Mouse (Mus musculus) liver, embryonic 16.5 days (tissue): ENCODE data around the gene Ccnq. TPM values are rescaled to one million over a fixed set of nuclear protein-coding genes. Genes with fewer than 3 reads are reported as not detected.
A peak's percentile ranks its signal among the peaks of the same experiment; 100 is the strongest.

ENCODE experiments used
- ATAC-seq: fragments of 200-750 bp; cut with Nextera tagmentation; 2 replicates; pipeline ENCODE4 v1.8.0; 2017; ENCODE audit warnings: low read depth, mild to moderate bottlenecking, moderate number of reproducible peaks, moderate library complexity
- H3K27ac ChIP-seq: fragments of 300-500 bp; sonication (generic); 2 replicates; pipeline ENCODE4 v1.5.1; 2014; ENCODE audit warnings: mild to moderate bottlenecking, low read length
- H3K27me3 ChIP-seq: fragments of 300-500 bp; sonication (generic); 2 replicates; pipeline ENCODE4 v1.6.1; 2014; ENCODE audit warnings: low read depth, low read length, mixed read lengths; ENCODE audit not compliant: control insufficient read depth, insufficient read depth
- H3K36me3 ChIP-seq: fragments of 300-500 bp; sonication (generic); 2 replicates; pipeline ENCODE4 v1.6.1; 2014; ENCODE audit warnings: mild to moderate bottlenecking; ENCODE audit not compliant: control insufficient read depth, insufficient read depth
- H3K4me1 ChIP-seq: fragments of 300-500 bp; sonication (generic); 2 replicates; pipeline ENCODE4 v1.6.1; 2014; ENCODE audit warnings: low read depth, low read length, mixed read lengths; ENCODE audit not compliant: control insufficient read depth
- H3K4me2 ChIP-seq: fragments of 300-500 bp; sonication (generic); 2 replicates; pipeline ENCODE4 v1.6.1; 2014; ENCODE audit warnings: low read depth, low read length, mixed read lengths
- H3K4me3 ChIP-seq: fragments of 300-500 bp; sonication (generic); 2 replicates; pipeline ENCODE4 v1.5.1; 2014; ENCODE audit warnings: low read depth, mild to moderate bottlenecking, low read length
- H3K9ac ChIP-seq: fragments of 300-500 bp; sonication (generic); 2 replicates; pipeline ENCODE4 v1.6.1; 2014; ENCODE audit warnings: low read depth, low read length
- H3K9me3 ChIP-seq: fragments of 300-500 bp; sonication (generic); replicated peaks from 2 replicates; pipeline ENCODE4 v1.6.1; 2016; ENCODE audit warnings: low read length; ENCODE audit not compliant: control insufficient read depth
- WGBS: fragments of 180-500 bp; shearing (Covaris S2); extraction: QIAGEN DNeasy Blood & Tissue Kit; methylation state at CpG from one replicate; pipeline ENCODE4 v1.1.7; 2014; ENCODE audit not compliant: insufficient replicate concordance; 5-methylcytosine and 5-hydroxymethylcytosine counted together
- polyA plus RNA-seq: library from polyadenylated mRNA; unstranded; fragments of >200 nt; fragmentation: Nextera tagmentation; extraction: Ambion mirVana; gene quantifications from 2 replicates; pipeline ENCODE4 v1.2.1, GENCODE M21; 2015

The Ccnq gene
- polyA plus RNA-seq, 1 experiment from 2014 or later = 13.1 TPM

DNA sequence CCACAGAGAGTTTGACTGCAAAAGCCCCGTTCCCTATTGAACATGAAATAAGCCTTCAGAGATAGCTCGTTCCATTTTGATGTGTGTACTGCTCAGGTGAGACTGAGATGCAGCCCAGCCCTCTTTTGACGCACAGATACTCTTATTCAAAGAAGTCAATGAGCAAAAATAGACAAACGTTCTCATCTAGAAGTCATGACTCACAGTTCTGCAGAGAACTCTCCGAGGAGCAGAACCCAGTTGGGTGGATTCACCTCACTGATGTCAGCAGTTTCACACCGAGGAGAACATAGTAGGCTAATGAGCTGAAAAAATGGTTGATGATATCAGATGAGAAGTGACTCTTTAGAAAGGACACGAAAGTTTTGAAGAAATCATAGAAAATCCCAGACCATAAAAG lies 5.3 kb downstream of the Ccnq start:
- no peaks in the 10 kb centered on the region for H3K36me3 ChIP-seq

DNA sequence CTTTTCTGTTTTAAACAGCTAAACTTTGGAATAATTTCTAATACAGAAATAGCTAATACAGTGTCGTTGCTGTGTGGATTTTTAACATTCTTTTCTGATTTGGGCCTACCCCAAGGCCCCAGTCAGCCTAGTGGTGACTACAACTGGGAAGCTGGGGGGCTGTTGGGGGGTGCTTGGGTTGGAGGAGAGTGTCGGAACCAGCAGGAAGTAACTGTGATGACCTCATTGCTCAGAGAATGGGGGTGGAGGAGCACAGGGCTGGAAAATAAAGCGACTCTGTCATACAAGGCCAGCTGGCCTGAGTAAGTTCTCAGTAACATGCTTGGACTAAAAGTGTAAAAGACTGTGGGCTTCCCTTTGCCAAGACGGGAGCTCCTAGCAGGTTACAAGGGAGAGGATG lies 6.1 kb downstream of the Ccnq start:
- no peak for ATAC-seq
- H3K27me3 ChIP-seq = no peaks in the 10 kb centered on the region
- H3K36me3 ChIP-seq = no peaks in the 10 kb centered on the region
- H3K27ac ChIP-seq = no peak overlapping the region
- H3K9me3 ChIP-seq = no peaks in the 10 kb centered on the region
- H3K9ac ChIP-seq = no peak overlapping the region
- peaks cover under 1% of the 10 kb centered on the region for H3K4me1 ChIP-seq
- no peak overlapping the region for H3K4me3 ChIP-seq
- 47% methylated on average over 4 of the region's 4 CpGs for WGBS
- H3K4me2 ChIP-seq = no peak overlapping the region

More for the DNA sequence above, 5.3 kb downstream of the Ccnq start:
- Histone ChIP-seq H3K4me1 (peaks cover 6% of the 10 kb centered on the region), H3K27ac (no peak overlapping the region), H3K27me3 (no peaks in the 10 kb centered on the region), H3K4me3 (no peak overlapping the region), H3K9ac (no peak overlapping the region), H3K4me2 (no peak overlapping the region), H3K9me3 (no peaks in the 10 kb centered on the region)
- ATAC-seq = no peak
- WGBS = 61% methylated on average over 7 of the region's 7 CpGs

DNA sequence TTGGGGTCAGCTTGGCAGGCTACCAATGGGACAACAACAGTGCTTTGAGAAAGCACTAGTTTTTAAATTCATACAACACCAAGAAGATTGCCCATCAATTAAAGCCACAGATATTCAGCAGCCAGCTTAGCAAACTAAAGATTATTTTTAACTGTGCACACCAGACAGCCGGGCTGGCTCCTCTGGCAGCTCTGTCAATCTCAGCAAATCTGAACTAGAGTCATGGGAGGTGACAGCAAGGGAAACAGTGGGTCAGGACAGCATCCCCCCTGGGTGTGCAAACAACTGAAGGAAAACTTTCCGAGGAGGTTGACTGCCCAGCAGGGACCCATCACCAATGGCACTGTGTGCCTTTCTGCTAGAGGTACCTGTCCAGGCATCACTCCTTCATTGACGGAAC lies 9.1 kb downstream of the Ccnq start:
- Histone ChIP-seq H3K27me3 (no peaks in the 10 kb centered on the region), H3K9me3 (no peaks in the 10 kb centered on the region), H3K4me1 (no peaks in the 10 kb centered on the region), H3K4me3 (no peak overlapping the region), H3K9ac (no peak overlapping the region), H3K36me3 (no peaks in the 10 kb centered on the region), H3K4me2 (no peak overlapping the region), H3K27ac (no peak overlapping the region)
- WGBS = 62% methylated on average over 3 of the region's 3 CpGs
- no peak for ATAC-seq

DNA sequence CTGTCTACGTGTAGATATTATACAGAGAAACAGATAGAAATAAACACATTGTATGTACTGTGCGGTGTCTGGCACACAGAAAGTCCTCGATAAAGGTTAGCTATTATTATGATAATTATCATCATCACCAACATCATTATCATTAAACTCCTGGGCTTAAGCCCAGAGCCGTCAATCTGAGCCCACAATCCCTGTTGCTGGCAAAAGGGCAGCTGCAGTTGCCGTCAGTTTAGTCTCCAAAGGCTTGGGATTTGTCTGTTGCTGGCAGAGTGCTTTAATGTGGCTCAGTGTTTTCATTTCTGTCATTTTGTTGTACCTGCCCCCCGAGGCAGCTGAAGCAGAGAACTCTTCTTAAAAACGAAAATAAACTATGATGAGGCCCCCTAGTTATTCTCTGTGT lies 9.6 kb downstream of the Ccnq start:
- no peaks in the 10 kb centered on the region for H3K9me3 ChIP-seq

DNA sequence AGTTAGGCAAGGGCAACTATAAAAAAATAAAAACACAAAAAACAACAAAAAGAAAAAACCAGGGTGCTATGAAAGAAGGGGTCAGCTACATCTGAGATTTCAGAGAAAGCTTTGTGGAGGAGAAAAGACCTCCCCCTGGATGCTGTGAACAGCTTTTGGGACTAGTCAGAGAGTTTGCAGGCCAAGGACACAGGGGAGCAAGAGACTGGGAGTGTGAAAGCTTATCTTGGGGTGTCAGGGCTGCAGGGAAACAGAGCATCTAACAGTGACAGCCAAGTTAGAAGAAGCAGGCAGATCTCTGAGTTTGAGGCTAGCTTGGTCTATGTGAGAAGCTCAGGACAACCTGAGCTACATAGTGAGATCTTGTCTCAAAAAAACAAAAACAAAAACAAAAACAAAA lies 12.2 kb downstream of the Ccnq start:
- Histone ChIP-seq H3K4me2 (no peak overlapping the region), H3K4me1 (no peaks in the 10 kb centered on the region), H3K36me3 (no peaks in the 10 kb centered on the region), H3K9me3 (no peaks in the 10 kb centered on the region), H3K27ac (no peak overlapping the region), H3K9ac (no peak overlapping the region), H3K27me3 (no peaks in the 10 kb centered on the region), H3K4me3 (no peak overlapping the region)
- ATAC-seq = no peak

More for the DNA sequence above, 9.6 kb downstream of the Ccnq start:
- no peak overlapping the region for H3K27ac ChIP-seq
- no peak overlapping the region for H3K4me3 ChIP-seq
- no peak overlapping the region for H3K9ac ChIP-seq
- H3K27me3 ChIP-seq = no peaks in the 10 kb centered on the region
- no peaks in the 10 kb centered on the region for H3K4me1 ChIP-seq
- H3K36me3 ChIP-seq = no peaks in the 10 kb centered on the region
- 56% methylated on average over 7 of the region's 7 CpGs for WGBS
- no peak overlapping the region for H3K4me2 ChIP-seq
- no peak for ATAC-seq

DNA sequence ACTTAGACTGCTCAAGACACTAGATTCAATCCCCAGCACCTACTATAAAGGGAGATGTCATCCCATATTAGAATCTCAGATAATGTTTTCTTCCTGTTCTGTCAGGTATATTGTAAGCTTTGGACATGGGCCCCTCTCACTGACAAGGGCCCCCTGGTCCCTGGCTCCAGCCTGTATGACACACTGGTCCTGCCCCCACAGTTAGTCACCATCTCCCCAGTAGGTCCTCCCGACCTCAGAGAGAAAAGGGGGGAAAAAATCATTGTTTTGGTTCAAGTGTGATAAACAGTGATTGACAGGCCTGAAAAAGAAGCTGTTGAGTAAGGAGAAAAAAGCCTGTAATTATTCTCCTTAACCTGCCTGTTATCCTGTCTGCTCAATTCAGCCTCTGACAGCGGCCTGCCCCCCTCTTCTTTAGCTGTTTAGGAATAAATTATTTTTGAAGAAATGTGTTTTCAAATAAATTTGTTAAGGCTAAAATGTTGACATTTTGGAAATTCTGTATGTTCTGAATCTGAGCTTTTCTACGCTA lies 14.6 kb downstream of the Ccnq start:
- no peak overlapping the region for H3K4me2 ChIP-seq
- no peak overlapping the region for H3K4me3 ChIP-seq
- H3K27me3 ChIP-seq = no peaks in the 10 kb centered on the region
- ATAC-seq = no peak
- no peak overlapping the region for H3K9ac ChIP-seq
- no peaks in the 10 kb centered on the region for H3K9me3 ChIP-seq
- no peaks in the 10 kb centered on the region; the same call in 1 of the 2 replicates for H3K4me1 ChIP-seq
- no peaks in the 10 kb centered on the region for H3K36me3 ChIP-seq
- WGBS = 54% methylated on average over 3 of the region's 3 CpGs
- H3K27ac ChIP-seq = no peak overlapping the region

DNA sequence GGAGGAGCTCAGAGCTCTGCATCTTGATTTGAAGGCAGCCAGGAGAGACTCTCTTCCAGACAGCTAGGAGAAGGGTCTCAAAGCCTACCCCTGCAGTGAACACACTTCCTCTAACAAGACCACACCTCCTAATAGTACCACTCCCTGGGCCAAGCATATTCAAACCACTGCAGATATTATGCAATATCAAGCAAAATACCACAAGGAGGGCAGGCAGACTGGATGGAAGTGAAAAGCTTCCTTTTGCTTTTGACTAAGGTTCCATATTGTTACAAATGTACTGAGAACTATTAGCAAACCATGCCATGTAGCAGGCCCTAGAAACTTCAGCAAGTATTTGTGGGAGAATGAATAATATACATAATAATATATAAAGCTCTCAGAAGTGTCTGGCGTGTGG lies 16.4 kb downstream of the Ccnq start:
- Histone ChIP-seq H3K4me1 (no peaks in the 10 kb centered on the region; the same call in 1 of the 2 replicates), H3K4me3 (no peak overlapping the region), H3K27me3 (no peaks in the 10 kb centered on the region), H3K9ac (no peak overlapping the region), H3K4me2 (no peak overlapping the region), H3K27ac (no peak overlapping the region), H3K36me3 (no peaks in the 10 kb centered on the region), H3K9me3 (no peaks in the 10 kb centered on the region)
- WGBS = 74% methylated on average over 1 of the region's 1 CpGs
- ATAC-seq = no peak

DNA sequence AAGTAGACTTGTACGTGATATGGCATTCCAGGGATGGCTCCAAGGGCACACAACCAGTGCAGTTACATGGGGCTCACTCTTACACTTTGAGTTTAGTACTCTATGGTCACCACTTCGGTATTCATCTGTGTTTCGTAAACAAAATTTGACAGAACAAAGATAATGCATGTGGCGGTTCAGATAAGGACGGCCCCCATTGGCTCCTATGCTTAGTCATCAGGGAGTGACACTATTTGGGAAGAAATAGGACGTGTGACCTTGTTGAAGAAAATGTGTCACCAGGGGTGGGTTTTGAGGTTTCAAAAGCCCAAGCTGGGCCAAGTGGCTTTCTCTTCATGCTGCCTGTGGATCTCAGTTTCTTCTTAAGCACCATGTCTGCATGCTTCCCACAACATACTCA lies 18.9 kb downstream of the Ccnq start:
- H3K4me2 ChIP-seq = peak overlapping the region; percentile 6; the same call in 1 of the 2 replicates
- H3K27ac ChIP-seq = no peak overlapping the region

DNA sequence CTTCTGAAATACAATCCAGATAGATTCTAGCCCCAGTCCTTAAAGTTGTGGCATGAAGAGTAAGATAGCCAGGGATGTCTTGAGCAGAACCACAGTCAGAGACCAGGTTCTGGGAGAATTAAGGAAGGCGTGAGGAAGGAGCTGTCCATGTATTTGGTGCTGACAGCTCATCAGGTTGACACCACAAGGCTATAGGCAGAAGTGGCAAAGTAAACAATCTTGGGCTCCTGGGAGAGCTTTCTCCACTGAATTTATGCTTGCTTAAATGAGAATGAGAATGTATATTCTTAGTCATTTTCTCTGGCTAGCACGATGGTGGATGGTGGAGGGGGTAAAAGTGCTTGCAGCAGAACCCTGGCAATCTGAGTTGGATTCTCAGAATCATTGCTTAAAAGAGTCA lies 20.6 kb downstream of the Ccnq start:
- Histone ChIP-seq H3K27ac (no peak overlapping the region), H3K4me3 (no peak overlapping the region), H3K27me3 (no peaks in the 10 kb centered on the region), H3K4me2 (no peak overlapping the region), H3K4me1 (no peaks in the 10 kb centered on the region; the same call in 1 of the 2 replicates), H3K9me3 (no peaks in the 10 kb centered on the region), H3K9ac (no peak overlapping the region), H3K36me3 (no peaks in the 10 kb centered on the region)
- 18% methylated on average over 2 of the region's 2 CpGs for WGBS
- no peak for ATAC-seq

More for the DNA sequence above, 18.9 kb downstream of the Ccnq start:
- H3K4me3 ChIP-seq = no peak overlapping the region
- H3K27me3 ChIP-seq = no peaks in the 10 kb centered on the region
- H3K9ac ChIP-seq = no peak overlapping the region
- H3K9me3 ChIP-seq = no peaks in the 10 kb centered on the region
- H3K36me3 ChIP-seq = no peaks in the 10 kb centered on the region
- no peaks in the 10 kb centered on the region; the same call in 1 of the 2 replicates for H3K4me1 ChIP-seq
- 47% methylated on average over 6 of the region's 6 CpGs for WGBS
- peak; percentile 59 for ATAC-seq
